Mouse (Mus musculus): ENCODE data around the gene Ric8a.

DNA sequence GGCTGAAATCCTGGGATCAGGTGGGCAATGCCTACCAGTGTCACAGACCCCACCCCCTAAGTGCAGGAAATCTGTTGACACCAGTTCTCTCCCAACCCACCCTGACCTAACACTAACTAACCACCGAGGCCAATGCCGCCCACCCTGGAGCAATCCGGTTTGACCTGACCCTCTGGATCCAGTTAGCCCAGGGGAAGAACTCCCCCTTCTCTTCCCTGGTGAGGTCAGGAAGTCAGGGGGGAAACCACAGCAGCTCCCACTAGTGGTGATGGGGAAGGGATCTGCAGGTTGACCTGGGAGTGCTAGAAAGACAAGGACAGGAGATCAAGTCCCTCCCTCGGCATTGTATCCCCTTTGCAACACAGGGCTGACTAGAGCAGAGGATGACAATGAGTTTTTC, 11.1 kb upstream of the Ric8a start:
- TF ChIP-seq CTCF (IDR thresholded peaks at IDR 0.05; ENCODE audit: insufficient read depth, low read length) (no peak), POLR2A (IDR thresholded peaks at IDR 0.05; ENCODE audit: borderline replicate concordance, extremely low read depth, low read depth, low read length) (no peak)

Data from lung, adult 2 months (tissue).